Mouse (Mus musculus) adrenal gland, adult (tissue): ENCODE results near the gene P3h4.
A peak's percentile ranks its signal among the peaks of the same experiment; 100 is the strongest.

Experiments
- DNase-seq, 2 experiments: peaks; one replicate each; pipeline ENCODE4 v3.0.0; 2022 to 2023; ENCODE audit warnings: low spot score in 1 of 2; ENCODE audit not compliant: inconsistent age in 2 of 2

P3h4 gene

DNA sequence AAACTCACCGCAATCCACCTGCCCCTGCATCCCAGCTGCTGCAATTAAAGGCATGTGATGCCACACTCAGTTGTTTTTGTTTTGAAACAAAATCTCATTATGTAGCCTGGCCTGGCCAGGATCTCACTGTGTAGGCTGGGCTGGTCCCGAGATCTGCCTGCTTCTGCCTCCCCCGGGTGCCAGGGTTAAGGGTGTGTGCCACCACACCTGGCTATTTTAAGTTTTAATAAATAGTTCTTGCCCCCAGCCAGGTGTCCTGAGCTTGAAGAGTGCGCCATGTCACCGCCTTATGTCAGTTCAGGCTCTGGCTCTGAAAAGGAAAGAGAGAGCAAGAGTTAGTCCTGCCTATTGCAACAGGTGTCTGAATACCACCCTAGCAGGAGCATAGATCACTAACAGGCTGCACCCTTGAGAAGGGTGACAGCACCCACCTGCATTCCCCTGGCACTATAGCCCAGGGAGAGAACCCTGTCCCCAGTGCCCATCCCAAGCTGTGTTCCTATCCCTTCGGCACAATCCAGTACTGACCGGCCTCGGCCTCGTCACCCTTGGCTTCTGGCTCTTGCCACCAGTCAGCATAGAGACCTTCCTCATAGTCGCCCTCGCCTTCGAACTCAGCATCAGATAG, 5.7 kb downstream of the P3h4 start:
- DNase-seq, result no peak

DNA sequence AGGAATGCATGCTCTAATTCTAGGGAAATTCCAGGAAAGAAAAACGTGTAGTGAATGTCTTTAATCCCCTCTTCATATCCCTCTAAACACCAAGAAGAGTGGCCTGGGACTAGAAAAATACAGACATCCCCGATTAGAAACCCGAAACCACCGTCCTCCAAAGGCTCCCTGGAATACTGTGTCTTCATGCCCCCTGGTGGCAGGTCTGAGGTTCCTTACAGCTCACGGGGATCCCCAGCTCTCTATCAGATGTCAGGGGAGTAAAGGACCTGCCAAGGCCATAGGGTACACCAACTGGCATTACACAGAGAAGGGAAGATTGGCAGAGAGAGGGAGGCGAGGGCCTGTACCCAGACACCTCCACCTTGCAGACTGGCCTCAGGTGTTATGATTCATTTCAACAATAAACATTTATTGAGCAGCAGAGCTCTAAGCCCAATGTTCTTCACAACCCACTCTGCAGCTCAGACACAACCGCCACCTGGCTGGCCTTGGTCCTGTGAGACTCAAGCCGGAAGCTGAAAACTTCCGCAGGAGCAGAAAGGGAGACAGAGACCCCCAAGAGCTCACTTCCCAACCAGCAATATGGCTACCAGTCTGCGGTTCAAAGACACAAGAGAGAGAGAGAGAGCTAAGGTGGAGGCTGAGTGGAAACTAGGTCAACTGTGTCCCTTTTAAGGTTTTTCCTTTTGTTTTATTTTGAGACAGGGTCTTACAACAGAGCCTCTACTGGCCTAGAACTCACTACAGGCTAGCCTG, 6.4 kb downstream of the P3h4 start:
- DNase-seq, result peak; percentile 72 to 89

DNA sequence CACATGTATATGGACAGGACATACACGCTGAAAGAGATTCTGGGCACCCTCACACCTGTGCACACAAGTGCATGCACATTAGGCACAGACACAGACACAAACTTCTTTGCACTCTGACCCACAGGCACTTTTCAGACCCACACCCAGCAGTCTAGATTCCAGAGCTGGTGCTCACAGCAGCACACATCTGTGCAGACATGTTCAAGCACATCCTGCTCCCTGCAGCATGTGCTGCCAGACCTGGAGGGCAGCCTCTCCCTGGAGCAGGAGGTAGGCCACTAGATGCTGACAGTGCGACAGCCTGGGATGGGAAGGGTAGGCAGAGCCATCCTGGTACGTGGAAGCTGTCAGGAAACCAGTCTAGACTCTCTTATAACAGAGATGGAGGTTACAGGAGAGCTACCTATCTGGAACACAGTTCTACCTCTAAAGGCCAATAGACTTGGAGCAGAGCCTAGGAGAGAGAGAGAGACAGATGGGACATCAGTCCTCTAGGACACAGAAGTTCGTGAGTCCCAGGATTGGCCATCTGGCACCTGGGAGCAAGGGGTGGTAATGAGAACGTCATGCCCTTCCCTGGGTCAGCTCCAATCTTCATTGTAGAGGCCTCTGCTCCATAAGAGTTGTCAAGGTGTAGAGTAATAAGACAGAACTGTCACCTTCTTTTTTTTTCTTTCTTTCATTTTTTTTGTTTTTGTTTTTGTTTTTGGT, 7.5 kb downstream of the P3h4 start:
- DNase-seq, result no peak

DNA sequence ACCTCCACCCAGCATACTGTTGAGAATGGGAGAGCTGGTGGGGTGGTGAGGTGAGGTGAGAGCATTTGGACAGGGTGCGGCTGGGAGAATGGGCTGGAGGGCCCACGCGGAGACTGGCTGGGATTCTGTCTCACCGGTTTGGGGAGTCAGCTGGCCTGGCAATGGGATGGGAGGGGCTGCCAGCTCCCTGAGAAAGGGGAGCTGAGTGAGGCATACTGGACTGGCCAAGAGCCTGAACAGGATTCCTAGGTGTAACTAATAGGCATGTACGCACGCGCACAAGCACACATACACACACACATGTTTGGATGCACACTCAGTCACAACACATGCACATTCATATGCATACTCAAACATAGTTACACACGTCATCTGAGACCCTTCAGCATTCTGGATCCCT, 8.4 kb downstream of the P3h4 start:
- no peak for DNase-seq

DNA sequence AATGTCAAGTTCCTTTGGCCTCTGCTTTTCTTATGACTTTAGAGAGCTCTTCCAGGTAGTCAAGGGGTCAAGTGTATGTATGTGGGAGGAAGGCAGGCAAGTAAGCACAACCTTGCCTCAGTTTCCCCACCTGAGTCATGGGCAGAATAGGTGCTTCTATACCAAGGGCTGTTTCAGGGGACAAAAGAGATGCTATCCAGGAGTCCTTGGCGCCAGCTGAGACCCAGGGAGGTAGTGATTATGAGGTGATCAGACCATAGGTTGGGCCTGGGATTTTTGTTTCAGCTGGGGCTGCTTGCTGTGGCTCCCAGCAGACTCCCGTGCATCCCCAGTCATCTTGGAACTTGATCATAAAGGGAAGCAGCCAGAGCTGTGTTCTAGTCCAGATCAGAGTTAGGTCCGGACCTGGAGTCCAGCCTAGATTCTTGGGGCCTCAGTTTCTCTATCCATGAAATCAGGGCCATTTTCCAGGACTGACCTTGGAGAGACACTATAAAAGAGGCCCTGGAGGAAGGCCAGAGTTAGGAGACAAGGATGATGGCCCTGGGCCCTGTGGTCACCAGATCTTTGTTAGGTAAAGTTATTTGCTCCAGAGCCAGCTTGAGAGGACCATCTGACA, 10.1 kb downstream of the P3h4 start:
- DNase-seq, result no peak

DNA sequence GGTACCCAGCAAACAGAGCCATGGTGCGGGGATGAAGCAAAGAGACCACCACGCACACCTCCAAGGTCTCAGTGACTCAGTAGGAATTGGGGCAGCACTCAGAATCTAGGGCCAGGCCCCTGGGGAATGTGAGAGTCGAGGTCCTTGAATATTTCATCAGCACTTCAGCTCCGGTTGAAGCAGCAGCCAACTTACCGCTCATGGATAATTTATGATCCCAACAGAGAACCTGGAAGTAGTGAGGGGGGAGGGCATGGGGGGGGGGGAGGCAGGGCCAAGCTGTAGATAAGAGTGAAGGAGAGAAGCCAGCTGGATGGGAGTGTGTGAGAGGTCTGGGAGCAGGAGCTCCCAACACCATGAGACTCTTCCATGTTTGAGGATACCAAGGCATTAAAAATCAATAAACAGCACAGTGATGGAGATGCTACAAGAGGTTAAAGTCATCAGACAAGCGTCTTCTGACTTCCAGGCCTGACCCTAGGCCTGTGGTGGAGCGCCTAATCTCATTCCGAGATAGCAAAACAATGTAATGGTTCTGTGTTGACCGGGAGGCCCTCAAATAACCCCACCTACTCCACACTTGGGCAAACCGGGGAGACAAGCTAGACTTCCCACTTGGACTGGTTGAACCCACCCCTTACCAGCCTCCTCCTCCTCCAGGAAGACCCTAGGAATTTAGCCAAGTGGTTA, 11.0 kb downstream of the P3h4 start:
- peak in 1 of 2 experiments; percentile 75 for DNase-seq

DNA sequence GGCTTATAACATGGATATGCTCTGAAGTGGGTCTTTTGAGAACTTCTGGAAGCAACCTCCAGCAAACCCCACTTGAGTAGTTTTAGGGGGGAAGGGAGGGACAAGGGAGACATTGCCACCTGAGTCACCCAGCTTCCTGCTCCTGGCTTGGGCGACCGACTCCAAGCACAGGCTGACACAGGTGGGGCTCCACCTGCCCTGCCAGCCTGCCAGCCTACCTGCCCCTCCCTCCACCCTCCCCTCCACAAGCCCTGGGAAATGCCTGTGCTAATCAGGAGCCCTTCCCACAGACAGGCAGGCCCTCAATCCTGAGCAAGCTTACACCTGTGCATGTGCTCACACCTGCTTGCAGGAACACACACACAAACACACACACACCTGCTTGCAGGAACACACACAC, 12.0 kb downstream of the P3h4 start:
- DNase-seq, result no peak

DNA sequence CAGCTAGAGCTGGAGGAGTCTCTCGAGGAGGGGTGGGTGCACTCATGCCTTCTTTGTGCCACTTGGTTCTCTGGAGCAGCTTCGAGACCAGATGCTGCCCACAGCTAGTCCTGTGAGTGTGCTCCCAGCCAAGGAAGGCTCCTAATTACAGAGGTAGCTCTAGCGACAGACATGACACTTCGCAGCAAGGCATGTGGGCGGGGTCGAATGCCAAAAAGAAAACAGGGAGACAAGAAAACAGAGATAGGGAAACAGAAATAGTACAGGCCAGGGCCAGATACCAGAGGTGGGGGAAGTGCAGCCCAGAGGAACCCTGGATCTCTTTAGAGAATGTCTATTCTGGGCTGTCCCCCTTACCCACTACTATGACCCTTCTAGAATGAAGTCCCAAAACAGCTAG, 12.4 kb downstream of the P3h4 start:
- no peak for DNase-seq

DNA sequence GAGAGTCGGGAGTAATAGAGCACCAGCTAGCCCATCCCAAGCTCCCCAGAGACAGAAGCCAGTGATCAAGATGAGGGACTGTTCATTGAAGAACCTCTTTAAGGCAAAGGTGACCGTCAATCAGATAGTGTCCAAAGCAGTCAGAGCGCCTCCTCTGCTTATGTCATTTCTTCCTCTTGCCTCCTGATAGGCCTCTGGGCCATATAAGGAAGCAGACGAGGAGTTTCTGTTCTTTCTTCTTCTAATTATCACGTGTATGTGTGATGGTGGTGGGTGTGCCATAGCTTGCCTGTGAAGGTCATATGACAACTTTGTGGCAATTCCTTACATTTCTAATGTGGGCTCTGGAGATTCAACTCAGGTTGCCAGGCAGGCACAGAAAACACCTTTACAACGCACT, 13.8 kb downstream of the P3h4 start:
- no peak for DNase-seq

DNA sequence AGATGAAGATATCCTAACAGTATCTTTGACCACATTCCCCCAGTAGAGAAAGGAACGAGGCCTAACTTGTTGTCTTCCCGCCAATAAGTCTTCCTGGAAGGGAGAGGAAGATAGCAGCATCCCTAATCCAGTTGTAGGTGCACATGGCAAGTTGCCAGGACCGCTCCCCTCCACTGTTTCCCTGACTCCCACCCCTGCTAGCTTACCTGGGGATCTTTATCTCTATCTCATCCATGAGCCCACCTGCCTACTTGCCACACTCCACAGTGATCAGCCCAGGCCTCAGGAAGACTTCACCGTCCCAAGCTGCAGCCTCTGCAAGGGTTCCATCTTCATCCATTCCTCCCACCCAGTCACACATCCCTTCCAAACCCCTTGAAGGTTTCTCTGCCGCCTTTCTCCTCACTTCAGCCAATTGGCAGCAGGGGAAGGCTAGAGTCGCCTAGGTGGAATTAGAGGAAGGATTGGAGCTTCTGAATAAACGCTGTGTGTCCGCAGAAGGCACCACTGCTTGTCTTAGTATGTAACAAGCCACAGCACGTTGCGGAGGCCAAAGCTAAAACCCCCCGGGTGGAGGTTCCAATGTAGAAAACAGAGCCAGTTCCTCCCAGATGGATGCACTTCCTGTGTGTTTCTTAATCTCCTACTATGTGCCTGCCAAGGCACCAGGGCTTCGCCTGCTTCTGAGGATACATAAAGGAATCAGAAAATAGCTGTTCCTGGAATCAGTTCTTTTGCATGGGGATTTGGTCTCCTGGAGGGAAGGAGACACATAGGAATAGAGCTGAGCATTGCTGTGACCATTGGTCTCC, 14.7 kb downstream of the P3h4 start:
- DNase-seq, result no peak

DNA sequence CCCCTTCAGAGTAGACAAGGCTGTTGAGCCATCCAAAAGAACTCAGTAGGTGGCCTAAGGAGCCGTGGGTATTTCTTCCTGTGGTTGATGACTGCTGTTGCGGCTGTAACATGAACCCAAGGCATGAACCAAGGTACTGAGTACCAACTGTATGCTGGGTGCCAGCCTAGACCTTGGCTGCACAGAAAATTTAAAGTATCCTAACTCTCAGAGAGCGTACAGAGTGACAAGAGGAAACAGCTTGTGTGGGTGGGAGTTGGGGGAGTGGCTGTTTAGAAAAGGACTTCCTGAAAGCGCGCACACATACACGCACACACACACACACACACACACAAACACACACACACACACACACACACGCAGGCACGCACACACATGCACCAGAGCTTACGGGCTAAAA, 15.3 kb downstream of the P3h4 start:
- DNase-seq, result no peak

DNA sequence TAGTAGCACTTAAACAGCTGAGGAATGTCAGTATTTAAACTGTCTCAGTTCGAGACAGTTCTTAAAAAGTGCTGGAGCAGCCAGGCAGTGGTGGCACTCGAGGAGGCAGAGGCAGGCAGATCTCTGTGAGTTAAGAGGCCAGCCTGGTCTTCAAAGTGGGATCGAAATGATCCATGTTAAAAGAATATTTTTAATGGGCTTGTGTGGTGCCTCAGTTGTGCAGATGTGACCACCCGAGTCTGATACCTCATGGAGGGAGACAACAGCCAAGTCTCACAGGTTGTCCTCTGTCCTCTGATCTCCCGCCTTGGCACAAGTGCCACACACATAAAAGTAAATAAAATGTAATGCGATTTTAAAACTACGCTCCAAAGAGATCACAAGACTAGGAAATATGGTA, 16.1 kb downstream of the P3h4 start:
- DNase-seq, result no peak

DNA sequence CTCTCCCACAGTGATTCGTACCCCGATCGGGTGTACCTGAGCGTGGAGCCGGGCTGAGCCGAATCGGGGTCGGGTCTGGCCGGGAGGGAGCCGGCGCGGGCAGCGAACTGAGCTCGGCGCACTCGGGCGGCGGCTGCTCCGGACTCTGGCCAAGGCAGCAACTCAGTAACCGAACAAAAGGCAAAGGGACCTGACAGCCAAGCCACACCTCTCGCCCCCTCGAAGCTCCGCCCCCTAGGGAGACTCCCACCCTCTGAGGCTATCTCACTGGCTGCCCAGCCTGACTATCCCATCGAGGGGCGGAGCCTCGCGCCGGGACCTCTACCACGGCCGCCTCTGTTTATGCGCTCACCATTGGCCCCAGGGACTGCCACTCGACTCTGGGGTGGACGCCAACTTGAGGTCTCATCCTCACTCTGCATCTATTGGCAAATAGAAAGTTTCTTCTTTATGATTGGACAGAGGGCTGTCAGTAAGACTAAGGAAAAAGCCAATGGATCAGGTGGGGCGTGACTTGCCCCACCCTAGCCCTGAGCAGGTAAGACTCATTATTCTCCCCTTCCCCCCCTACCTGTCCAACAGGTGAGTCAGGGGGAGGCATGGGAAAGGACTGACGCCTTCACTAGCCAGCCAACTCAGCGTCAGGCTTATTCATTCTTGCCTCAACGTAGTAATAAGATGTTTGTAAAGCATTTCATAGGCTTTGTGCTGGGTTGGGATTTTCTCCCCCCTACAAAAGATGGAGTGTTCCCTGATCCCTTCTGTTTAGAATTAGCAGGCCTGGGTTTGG, 16.8 kb downstream of the P3h4 start, which contains the start of gene Jup:
Jup (minus strand) TSS at position 164 of the 790 bp plus-strand sequence.
- DNase-seq, result peak; percentile 99 to 100

DNA sequence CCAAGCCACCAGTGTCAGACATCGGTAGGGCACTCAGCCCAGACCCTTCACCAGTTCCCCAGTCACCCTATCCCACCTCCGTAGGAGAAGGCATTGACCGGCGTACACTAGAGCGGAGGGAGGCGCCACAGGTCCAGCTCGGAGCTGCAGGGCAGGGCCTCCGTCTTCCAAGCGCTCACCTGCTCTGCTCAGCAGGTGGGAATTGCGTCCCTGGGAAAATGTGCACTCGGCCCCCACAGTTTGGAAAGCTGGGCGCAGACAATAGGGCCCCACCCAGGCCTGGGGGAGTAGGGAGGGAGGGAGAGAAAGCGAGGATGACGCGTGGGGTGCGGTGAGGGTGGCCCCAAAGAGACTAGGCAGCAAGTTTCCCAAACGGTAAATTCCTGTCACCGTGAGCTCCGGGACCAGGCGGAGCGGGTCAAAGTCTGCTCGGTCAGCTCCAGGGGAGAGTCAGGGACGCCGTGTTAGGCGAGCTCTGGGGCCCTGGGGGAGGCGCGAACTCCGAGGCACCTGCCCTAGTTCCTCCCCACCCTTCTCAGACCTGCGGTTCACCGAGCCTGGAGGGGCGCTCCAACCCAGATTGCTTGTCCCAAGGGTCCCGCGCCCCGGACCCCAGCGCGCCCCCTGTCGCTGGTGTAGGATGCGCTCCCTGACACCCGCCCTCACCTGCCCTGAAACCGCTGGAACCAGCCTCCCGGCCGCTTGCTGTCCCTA, 17.6 kb downstream of the P3h4 start:
- no peak for DNase-seq

DNA sequence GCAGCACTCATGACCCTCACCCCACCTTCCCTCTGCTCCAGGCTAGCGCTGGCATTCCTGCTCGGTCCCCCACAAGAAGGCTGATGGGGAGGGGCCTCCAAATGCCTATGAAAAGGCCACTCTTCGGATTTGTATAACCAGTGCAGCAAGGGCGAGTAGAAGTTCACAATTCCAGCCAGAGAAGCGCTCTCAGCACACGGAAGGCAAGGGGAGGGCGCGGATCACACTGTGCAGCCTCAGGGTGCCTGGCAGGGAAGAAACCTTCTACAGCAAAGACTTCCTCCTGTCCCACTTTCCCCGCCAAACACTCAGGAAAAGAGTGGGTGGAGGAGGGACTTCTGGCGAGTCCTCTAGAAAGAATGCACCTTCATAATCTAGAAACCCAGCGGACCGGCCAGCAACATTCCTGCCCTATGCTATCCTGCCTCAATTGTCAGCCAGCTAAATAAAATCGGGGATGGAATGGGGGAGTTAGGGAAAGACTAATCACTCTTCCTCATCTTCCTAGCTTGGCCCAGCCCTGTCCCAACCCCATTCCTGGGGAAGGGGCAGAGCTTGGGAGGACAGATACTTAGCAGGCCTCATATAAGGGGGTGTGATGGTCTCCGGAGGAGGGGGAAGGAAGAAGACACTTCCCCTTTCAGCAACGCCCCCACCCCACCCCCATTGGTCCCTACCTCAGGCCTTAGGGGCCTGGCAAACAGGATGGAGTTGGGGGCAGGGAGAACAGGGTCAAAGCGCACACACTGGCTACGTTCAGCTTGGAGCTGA, 18.6 kb downstream of the P3h4 start:
- peak; percentile 40 to 68 for DNase-seq

DNA sequence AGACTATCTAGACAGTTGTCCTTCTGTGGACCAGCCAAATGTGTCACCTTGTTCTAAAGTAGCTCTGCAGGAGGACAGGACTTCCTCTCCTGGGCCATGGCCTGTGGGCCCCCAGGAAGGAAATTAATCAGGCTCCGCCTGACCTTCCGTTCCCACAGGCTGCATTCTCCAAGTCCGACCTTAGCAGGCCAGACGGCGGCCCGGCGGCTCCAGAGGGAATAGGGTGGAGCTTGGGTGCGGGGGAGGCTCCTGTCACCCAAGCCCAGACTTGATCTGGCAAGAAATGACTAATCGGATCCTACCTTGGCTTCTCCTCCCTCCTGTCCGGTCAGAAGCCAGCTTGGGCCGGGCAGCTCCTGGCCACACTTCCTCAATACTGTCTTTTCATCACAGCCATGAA, 19.4 kb downstream of the P3h4 start:
- peak; percentile 87 to 91 for DNase-seq

DNA sequence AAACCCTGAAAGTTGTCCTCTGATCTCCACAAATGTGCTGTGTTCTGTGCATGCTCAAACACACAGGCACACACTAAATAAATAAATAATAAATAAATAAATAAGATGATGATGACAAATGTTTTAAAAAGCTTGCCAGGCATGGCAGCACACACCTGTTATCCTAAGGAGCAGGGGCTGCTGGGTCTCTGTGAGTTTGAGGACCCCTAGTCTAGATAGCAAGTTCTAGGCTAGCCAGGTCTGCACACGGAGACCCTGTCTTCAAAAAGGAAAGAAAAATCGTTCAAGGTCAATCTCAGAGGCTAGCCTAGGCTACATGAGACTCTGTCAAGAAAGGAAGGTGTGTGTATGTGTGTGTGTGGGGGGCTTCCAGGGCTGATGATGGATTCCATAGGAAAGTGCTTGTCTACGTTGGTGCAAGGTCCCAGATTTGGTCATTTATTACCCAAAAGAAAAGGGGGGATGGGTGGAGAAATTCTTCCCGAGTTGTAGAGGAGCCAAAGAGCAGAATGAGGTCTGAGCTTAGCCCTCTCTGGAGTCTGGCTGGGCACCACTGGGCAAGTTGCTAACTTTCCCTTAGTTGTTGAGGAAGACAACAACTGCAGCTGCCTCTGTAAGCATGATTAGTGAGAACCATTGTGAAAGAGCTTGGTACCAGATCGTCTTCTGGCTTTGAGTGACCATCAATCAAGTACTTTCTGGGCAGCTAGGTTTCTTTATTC, 20.1 kb downstream of the P3h4 start:
- peak in 1 of 2 experiments; percentile 51 for DNase-seq
